Mouse (Mus musculus) adrenal gland, postnatal 4 days (tissue): ENCODE results near the gene Cdk4. TPM values are rescaled to one million over a fixed set of nuclear protein-coding genes. Genes with fewer than 3 reads are reported as not detected.
"Not testable (repeated sequence)": the region's sequence is repeated elsewhere in the genome, so short reads cannot be mapped to it uniquely, and the experiment has no call there.

Experiments used
- DNase-seq, 2 experiments: peaks; one replicate each; pipeline ENCODE4 v3.0.0; 2021 to 2022; ENCODE audit warnings: low spot score in 2 of 2, mixed read lengths in 2 of 2
- total RNA-seq, 2 experiments: library from RNA; stranded (reverse); gene quantifications; 2 replicates each; pipeline ENCODE4 v1.2.3; 2021

Cdk4 gene
- total RNA-seq, 2 experiments from 2014 or later = 444 to 449 TPM

DNA sequence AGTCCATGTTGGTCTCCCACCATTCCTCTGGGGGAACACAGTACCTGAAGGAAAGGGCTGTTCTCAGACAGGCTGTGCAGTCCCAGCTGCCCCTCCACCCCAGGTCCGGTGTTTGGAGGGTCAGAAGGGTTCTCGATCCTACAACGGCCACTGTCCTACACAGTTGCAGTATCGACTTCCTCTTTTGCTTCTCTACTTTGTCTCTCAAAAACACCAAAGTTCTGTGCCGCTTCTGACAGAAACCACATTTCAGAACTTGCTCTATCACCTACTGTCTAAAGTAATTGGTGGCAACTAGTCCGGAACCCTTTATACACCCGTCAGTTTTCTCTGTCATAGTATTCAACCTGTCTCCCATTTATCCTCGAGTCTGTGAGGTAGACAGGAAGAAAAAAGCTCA, 7.9 kb upstream of the Cdk4 start:
- no peak for DNase-seq

DNA sequence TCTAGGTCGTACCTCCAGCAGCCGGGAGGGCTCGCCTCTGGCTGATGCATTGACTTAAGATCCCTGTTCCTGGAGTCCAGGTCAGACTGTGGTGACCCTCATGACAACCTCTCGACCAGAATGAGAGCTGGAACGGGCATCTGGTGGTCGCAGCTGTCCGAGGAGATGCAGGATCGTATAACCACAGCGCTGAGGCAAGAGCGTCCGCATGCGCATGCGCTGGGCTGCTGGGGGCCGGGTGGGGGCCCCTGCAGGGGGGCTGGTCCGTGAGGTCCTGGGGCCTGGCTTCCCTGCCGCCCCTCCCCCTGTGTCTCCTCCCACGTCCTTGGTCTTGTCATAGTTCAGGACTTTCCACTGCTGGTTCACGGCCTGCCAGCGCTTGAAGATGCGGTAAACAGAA, 6.8 kb upstream of the Cdk4 start:
- DNase-seq = no peak

- peak in 1 of 2 experiments; percentile 53 for DNase-seq
Measured at GRCm38 (mm10) chr10:127058161-127058560, 5.2 kb upstream of the Cdk4 start.

DNA sequence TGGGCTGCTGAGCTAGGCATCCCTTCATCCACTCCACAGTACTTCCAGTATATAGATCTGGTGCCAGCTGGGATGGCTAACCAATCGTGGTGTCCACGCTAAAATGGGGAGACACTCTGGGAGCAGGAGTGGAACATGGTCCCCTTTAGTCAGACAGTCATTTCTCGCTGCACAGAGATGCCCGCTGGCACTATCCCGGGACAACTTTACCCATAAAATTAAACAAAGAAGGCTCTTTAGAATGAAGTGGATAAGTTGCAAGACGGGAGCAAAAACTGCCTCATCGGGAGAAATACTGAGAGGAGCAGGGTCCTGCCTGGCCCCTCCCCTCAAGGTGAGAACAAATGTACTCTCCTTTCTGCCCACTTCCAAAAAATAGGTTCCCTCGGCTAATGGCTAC, 4.6 kb upstream of the Cdk4 start:
- no peak for DNase-seq

DNA sequence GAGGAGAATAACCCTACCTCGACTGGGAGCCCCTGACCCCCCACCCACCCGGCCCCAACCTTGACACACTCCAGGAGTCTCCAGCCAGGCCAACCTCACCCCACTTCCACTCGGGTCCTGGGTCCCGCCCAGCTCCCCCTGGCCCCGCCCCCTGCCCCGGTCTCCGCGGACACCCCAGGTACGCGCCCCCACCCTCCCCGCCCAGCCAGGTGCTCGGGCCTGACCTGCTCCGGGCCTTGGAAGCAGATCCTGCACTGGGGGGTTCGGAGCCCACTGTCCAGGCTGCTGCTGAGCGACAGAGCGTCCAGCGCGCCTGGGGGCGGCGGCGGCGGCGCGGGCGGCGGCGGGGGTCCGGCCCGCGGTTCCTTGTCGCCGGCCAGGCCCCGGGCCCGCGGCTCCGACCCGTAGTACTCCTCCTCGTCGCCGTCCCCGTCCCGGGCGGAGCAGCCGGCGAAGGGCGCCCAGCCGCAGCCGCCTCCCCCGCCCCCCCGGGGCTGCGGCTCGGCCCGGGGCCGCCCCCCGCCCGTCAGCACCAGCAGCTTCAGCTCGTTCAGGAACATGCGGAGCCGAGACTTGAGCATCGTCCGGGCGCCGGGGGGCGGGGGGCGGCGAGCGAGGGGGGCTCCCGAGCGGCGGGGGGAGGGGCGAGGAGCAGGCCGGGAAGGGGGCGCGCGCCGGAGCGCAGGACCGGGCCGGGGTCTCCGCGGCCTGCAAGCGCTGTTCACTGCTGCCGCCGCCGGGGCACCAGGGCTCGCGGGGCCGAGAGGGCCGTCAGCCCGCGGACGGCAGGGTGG, 4.0 kb upstream of the Cdk4 start:
- no peak for DNase-seq

DNA sequence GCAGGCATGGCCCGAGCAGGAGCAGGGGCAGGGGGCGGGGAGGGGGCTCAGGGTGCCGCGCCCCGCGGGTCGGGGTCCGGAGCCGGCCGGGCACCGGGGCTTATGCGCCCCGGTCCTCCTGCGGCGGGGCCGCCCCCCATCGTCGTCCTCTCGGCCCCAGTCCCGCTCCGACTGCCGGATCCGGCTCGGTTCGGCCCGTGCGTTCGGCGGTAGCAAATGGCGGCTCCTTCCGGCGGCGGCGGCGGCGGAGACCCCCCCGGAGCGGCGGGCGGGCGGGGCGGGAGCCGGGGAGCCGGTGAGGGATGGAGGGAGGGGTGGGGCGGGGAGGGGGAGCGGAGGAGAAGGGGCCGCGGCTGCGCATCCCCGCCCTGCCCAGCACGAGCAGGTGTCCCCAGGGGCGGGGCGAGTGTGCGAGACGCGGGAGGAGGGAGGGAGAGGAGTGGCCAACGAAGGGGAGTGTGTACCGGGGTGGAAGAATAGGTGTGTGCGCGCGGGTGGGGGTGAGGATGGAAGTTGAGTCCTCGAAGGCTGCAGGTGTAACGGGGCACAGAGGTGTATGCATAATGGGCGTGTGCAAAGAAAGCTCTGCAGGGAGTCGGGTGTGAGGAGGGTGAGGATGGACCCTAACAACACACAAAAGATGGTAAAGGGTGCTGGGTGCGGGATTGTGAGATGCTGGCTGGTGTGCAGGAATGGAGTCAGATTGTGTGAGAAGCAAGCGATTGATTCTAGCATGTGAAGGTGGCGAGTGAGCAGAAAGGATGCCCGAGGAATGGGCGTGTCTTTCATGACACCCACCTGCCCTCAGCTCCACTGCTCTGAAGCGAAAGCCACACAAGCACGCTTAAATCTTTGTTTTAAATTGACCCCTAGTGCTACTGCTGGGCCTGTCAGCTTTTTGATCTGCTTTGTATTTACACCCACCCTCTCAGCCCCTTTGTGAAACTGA, 3.1 kb upstream of the Cdk4 start, which contains the start of gene March9:
Gene March9 (minus strand): TSS at position 217 of the 949 bp plus-strand sequence.
- no peak for DNase-seq

- DNase-seq = no peak
Measured at GRCm38 (mm10) chr10:127061085-127061484, 2.2 kb upstream of the Cdk4 start.

DNA sequence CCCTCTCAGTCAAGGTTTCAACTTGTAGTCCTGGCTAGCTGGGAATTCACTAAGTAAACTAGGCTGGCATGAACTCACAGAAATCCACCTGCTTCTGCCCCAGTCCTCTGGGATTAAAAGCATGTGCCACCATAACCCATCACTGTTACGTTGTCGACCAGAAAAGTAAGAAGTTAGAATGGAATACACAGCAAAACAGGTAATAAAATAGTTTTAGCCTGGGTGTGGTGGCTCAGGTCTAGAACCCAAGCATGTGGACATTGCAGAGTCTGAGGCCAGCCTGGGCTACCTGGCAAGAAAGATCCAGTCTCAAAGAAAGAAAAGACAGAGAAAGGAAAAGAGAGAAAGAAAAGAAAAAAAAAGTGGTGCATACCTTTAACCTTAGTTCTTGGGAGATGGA, 1.8 kb upstream of the Cdk4 start:
- no peak for DNase-seq

DNA sequence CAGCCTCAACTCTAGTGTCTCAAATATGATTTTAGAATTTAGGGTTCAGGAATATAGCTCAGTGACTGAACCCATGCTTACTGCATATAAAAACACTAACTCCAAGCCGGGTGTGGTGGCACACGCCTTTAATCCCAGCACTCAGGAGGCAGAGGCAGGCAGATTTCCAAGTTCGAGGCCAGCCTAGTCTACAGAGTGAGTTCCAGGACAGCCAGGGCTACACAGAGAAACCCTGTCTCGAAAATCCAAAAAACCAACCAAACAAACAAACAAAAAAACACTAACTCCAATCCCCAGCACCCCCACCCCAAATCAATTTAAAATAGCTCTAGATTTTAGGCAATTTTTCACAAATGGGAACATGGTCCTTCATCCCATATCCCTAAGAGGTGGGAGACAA, 1.2 kb upstream of the Cdk4 start:
- DNase-seq = not testable (repeated sequence)

- no peak for DNase-seq
Measured at GRCm38 (mm10) chr10:127062503-127062902, 831 bp upstream of the Cdk4 start.

- no peak for DNase-seq
Measured at GRCm38 (mm10) chr10:127063913-127064870, 858 bp downstream of the Cdk4 start.

- DNase-seq = no peak
Measured at GRCm38 (mm10) chr10:127065981-127066380, 2.6 kb downstream of the Cdk4 start.

DNA sequence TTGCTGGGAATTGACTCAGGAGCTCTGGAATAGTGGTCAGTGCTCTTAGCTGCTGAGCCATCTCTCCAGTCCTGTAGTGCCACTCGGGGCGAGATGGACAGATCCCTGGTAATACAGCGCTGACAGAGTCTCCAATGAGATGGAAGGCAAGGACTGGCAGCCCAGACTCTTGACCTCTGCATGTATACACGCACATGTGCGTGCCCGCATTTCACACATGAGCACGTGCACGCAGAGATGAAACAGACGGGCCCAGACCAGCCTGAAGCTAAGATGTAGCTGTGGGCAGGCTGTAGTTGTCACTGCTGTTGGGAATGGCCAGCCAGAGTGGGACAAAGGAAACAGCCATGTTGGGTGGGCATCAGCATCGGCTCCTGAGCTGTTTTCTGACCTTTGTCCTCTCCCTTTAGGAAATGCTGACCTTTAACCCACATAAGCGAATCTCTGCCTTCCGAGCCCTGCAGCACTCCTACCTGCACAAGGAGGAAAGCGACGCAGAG, 3.2 kb downstream of the Cdk4 start:
- no peak for DNase-seq

DNA sequence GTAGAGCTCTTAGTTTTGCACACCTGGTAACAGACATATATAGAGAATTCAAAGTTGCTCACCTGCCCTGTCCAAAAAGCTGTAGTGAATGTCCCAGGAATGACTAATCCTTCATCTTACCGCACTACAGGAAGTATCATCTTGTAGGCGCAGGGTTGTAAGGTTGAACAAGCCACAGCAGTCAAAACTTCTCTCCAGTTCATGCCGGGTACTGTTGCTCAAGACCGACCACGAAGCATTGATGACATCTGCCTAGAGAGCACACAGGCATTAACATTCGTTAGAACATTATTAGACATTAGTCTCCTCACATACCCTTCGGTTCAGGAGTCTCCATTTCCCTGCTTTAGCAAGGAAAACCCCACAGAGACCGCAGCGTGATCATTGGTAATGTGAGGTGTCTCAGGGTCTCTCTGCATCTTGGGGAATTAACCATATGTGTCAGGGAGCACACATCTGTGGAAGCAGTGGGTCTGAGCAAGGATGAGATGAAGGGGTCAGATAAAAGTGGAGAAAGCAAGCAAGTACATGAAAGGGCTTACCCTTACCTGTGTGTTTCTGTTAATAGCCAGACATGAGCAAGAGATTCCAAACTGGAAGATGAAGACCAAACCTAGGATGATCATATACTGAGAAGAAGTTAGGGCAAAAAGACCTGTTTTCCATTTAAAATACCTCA, 5.2 kb downstream of the Cdk4 start:
- DNase-seq = no peak

- DNase-seq = peak in 1 of 2 experiments; percentile 2
Measured at GRCm38 (mm10) chr10:127069281-127070189, 6.2 kb downstream of the Cdk4 start.

DNA sequence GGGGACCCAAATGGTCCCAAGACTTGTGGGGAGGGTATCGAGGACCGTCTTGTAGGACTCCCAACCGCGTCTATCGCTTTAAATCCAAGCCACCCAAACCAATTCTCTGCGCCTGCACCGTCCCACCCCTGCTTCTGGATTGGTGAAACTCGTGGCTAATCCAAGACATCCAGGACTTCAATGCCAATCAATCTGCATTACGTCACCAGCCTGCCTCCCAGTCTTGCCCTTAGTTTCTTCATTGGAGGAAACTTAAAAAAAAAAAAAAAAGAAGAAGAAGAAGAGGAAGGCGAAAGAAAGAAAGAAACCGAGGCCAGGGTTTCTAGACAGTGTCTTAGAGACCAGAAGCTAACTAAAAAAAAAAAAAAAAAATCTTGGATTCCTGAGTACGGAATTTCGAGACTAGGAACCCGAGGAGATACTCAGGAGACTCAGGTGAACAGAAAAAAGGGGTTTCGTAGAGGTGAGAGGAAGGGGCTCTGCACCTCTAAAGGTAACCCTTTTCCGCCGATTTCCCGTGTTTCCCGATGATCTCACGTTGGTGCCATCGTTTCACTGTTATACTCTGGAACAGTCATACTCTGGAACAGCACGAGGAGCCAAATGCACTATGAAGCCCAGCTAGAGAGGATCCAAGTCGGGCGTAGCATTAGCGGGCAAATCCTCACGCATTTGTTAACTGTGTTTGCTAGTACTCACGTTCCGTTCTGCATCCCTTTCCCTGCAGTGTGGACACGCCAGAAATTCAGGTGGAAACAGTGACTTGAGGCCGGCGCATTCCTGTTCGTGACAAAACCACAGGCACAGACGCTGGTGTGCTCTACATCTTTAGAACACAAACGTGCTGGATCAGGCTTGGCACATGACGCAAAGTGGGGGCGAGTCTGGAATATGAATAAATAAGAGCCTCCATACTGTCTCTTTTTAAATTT, 7.1 kb downstream of the Cdk4 start, which contains the start of gene Tspan31:
Gene Tspan31 (minus strand): TSS at position 75 of the 932 bp plus-strand sequence.
- DNase-seq = peak; percentile 51 to 77

DNA sequence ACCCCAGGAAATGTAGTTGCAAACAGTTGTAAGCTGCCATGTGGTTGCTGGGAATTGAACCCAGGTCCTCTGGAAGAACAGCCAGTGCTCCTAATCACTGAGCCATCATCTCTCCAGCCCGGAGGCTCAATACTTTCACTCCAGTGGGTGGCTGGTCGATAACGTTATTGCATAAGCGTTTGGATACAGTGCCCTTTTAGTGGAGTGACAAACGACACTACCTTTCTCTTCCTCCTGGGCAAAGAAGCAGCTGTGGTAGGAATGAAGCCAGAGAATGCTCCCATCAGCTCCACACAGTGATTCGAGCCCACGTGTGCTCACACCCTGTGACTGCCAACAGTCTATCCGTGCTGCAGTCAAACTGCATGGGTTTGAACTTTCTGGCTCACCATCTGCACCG, 7.9 kb downstream of the Cdk4 start:
- DNase-seq = no peak

- not testable (repeated sequence) for DNase-seq
Measured at GRCm38 (mm10) chr10:127072270-127072669, 8.9 kb downstream of the Cdk4 start.
